Mouse (Mus musculus) stomach, embryonic 15.5 days (tissue): Measurements from ENCODE around the gene Arpc4. TPM values are rescaled to one million over a fixed set of nuclear protein-coding genes. Genes with fewer than 3 reads are reported as not detected.
A peak's percentile ranks its signal among the peaks of the same experiment; 100 is the strongest.
"Not testable (repeated sequence)": the region's sequence is repeated elsewhere in the genome, so short reads cannot be mapped to it uniquely, and the experiment has no call there.

Experiments
- ATAC-seq: fragments of 200-750 bp; cut with Nextera tagmentation; 2 replicates; pipeline ENCODE4 v1.8.0; 2017; ENCODE audit warnings: low read depth, moderate number of reproducible peaks, moderate TSS enrichment; ENCODE audit not compliant: insufficient read depth, low FRiP score
- H3K27ac ChIP-seq: fragments of 300-500 bp; sonication (generic); 2 replicates; pipeline ENCODE4 v1.5.1; 2015; ENCODE audit warnings: mild to moderate bottlenecking, inconsistent platforms
- H3K27me3 ChIP-seq: fragments of 300-500 bp; sonication (generic); replicated peaks from 2 replicates; pipeline ENCODE4 v1.6.1; 2015; ENCODE audit warnings: inconsistent platforms
- H3K36me3 ChIP-seq: fragments of 300-500 bp; sonication (generic); 2 replicates; pipeline ENCODE4 v1.6.1; 2015; ENCODE audit warnings: inconsistent platforms
- H3K4me1 ChIP-seq: fragments of 300-500 bp; sonication (generic); 2 replicates; pipeline ENCODE4 v1.6.1; 2015; ENCODE audit warnings: inconsistent platforms
- H3K4me2 ChIP-seq: fragments of 300-500 bp; sonication (generic); 2 replicates; pipeline ENCODE4 v1.6.1; 2015; ENCODE audit warnings: mild to moderate bottlenecking, inconsistent platforms
- H3K4me3 ChIP-seq: fragments of 300-500 bp; sonication (generic); replicated peaks from 2 replicates; pipeline ENCODE4 v1.5.1; 2015; ENCODE audit warnings: inconsistent platforms
- H3K9ac ChIP-seq: fragments of 300-500 bp; sonication (generic); 2 replicates; pipeline ENCODE4 v1.6.1; 2015; ENCODE audit warnings: inconsistent platforms
- H3K9me3 ChIP-seq: fragments of 300-500 bp; sonication (generic); 2 replicates; pipeline ENCODE4 v1.6.1; 2016; ENCODE audit warnings: inconsistent platforms
- WGBS: fragments of 180-500 bp; shearing (Covaris S2); methylation state at CpG from one replicate; pipeline ENCODE4 v1.1.7; 2015; 5-methylcytosine and 5-hydroxymethylcytosine counted together
- polyA plus RNA-seq: library from polyadenylated mRNA; unstranded; fragments of >200 nt; fragmentation: Nextera tagmentation; extraction: Ambion mirVana; gene quantifications from 2 replicates; pipeline ENCODE4 v1.2.1, GENCODE M21; 2015

The Arpc4 gene
- 362 and 387 TPM in 2 replicates for polyA plus RNA-seq

- peaks cover 40% of the 10 kb centered on the region for H3K36me3 ChIP-seq
- peak; percentile 95 for ATAC-seq
Measured at GRCm38 (mm10) chr6:113377496-113378385, at the start of gene Arpc4, which contains the start of gene Tada3. TSS of gene Arpc4 (plus strand) at chr6:113378115. TSS of gene Tada3 (minus strand) at chr6:113377883.

GRCm38 (mm10) chr6:113329396-113329795 is 48.5 kb upstream of the Arpc4 start:
- Histone ChIP-seq H3K27ac (no peak overlapping the region), H3K9ac (no peak overlapping the region), H3K27me3 (no peaks in the 10 kb centered on the region), H3K36me3 (peaks cover 16% of the 10 kb centered on the region), H3K4me3 (no peak overlapping the region), H3K4me2 (no peak overlapping the region), H3K4me1 (peaks cover 3% of the 10 kb centered on the region; the same call in 1 of the 2 replicates), H3K9me3 (no peaks in the 10 kb centered on the region)
- no peak for ATAC-seq
- 81% methylated on average over 1 of the region's 1 CpGs for WGBS

More at GRCm38 (mm10) chr6:113377496-113378385, at the start of gene Arpc4, which contains the start of gene Tada3:
- H3K27me3 ChIP-seq = no peaks in the 10 kb centered on the region
- 0% methylated on average over 59 of the region's 61 CpGs for WGBS
- H3K4me1 ChIP-seq = peaks cover 15% of the 10 kb centered on the region
- H3K27ac ChIP-seq = peak within 1 kb of the TSS; percentile 98
- no peaks in the 10 kb centered on the region for H3K9me3 ChIP-seq
- H3K9ac ChIP-seq = peak within 1 kb of the TSS; percentile 98
- peak within 1 kb of the TSS; percentile 71 for H3K4me2 ChIP-seq
- H3K4me3 ChIP-seq = peak within 1 kb of the TSS; percentile 99

- Histone ChIP-seq H3K27me3 (no peaks in the 10 kb centered on the region), H3K4me1 (peaks cover 3% of the 10 kb centered on the region; the same call in 1 of the 2 replicates), H3K27ac (no peak overlapping the region; the same call in 1 of the 2 replicates), H3K9ac (no peak overlapping the region), H3K4me3 (no peak overlapping the region), H3K4me2 (no peak overlapping the region), H3K36me3 (peaks cover 26% of the 10 kb centered on the region), H3K9me3 (no peaks in the 10 kb centered on the region)
- no peak for ATAC-seq
- 38% methylated on average over 2 of the region's 2 CpGs for WGBS
Measured at GRCm38 (mm10) chr6:113330547-113330946, 47.4 kb upstream of the Arpc4 start.

GRCm38 (mm10) chr6:113331721-113332120 is 46.2 kb upstream of the Arpc4 start:
- Histone ChIP-seq H3K27me3 (no peaks in the 10 kb centered on the region), H3K4me1 (peaks cover 3% of the 10 kb centered on the region; the same call in 1 of the 2 replicates), H3K4me2 (no peak overlapping the region), H3K4me3 (no peak overlapping the region), H3K9me3 (no peaks in the 10 kb centered on the region), H3K9ac (no peak overlapping the region), H3K36me3 (peaks cover 35% of the 10 kb centered on the region), H3K27ac (no peak overlapping the region)
- no peak for ATAC-seq
- WGBS = 91% methylated on average over 11 of the region's 11 CpGs

GRCm38 (mm10) chr6:113332734-113333133 is 45.2 kb upstream of the Arpc4 start:
- H3K36me3 ChIP-seq = peaks cover 37% of the 10 kb centered on the region
- WGBS = 72% methylated on average over 6 of the region's 6 CpGs
- peak overlapping the region; percentile 67; the same call in 1 of the 2 replicates for H3K27ac ChIP-seq
- H3K4me1 ChIP-seq, ATAC-seq, H3K9me3 ChIP-seq, H3K9ac ChIP-seq, H3K27me3 ChIP-seq, H3K4me3 ChIP-seq, H3K4me2 ChIP-seq: not testable (repeated sequence)

- no peaks in the 10 kb centered on the region for H3K27me3 ChIP-seq
- H3K4me1 ChIP-seq = peaks cover under 1% of the 10 kb centered on the region; the same call in 1 of the 2 replicates
- peaks cover 43% of the 10 kb centered on the region for H3K36me3 ChIP-seq
- H3K4me3 ChIP-seq = no peak overlapping the region
- H3K27ac ChIP-seq = peak overlapping the region; percentile 67
- no peak overlapping the region for H3K4me2 ChIP-seq
- H3K9me3 ChIP-seq = no peaks in the 10 kb centered on the region
- no peak overlapping the region for H3K9ac ChIP-seq
- peak; percentile 66; the same call in 1 of the 2 replicates for ATAC-seq
- 56% methylated on average over 14 of the region's 14 CpGs for WGBS
Measured at GRCm38 (mm10) chr6:113333137-113333950, 44.6 kb upstream of the Arpc4 start.

- Histone ChIP-seq H3K9ac (no peak overlapping the region), H3K4me1 (no peaks in the 10 kb centered on the region; the same call in 1 of the 2 replicates), H3K9me3 (no peaks in the 10 kb centered on the region), H3K27me3 (no peaks in the 10 kb centered on the region), H3K27ac (0 out of 2 replicates have a peak overlapping the region, but pooled peaks have one; percentile 3), H3K4me2 (no peak overlapping the region), H3K36me3 (peaks cover 46% of the 10 kb centered on the region), H3K4me3 (no peak overlapping the region)
- ATAC-seq = no peak
- WGBS = 73% methylated on average over 6 of the region's 6 CpGs
Measured at GRCm38 (mm10) chr6:113334216-113334615, 43.7 kb upstream of the Arpc4 start.

GRCm38 (mm10) chr6:113336852-113337620 is 40.9 kb upstream of the Arpc4 start:
- Histone ChIP-seq H3K9me3 (no peaks in the 10 kb centered on the region), H3K27ac (no peak overlapping the region), H3K9ac (no peak overlapping the region), H3K36me3 (peaks cover 41% of the 10 kb centered on the region), H3K4me2 (no peak overlapping the region), H3K4me1 (peaks cover 3% of the 10 kb centered on the region; the same call in 1 of the 2 replicates), H3K27me3 (no peaks in the 10 kb centered on the region), H3K4me3 (no peak overlapping the region)
- WGBS = 59% methylated on average over 8 of the region's 8 CpGs
- ATAC-seq = no peak

GRCm38 (mm10) chr6:113341574-113341973 is 36.3 kb upstream of the Arpc4 start:
- Histone ChIP-seq H3K27ac (no peak overlapping the region), H3K9ac (no peak overlapping the region), H3K4me1 (peaks cover 21% of the 10 kb centered on the region), H3K9me3 (no peaks in the 10 kb centered on the region), H3K4me3 (no peak overlapping the region), H3K36me3 (peaks cover 14% of the 10 kb centered on the region), H3K4me2 (no peak overlapping the region), H3K27me3 (no peaks in the 10 kb centered on the region)
- no peak for ATAC-seq
- WGBS = 70% methylated on average over 6 of the region's 6 CpGs

GRCm38 (mm10) chr6:113342297-113342696 is 35.6 kb upstream of the Arpc4 start:
- peak overlapping the region; percentile 69; the same call in 1 of the 2 replicates for H3K4me3 ChIP-seq

More at GRCm38 (mm10) chr6:113342297-113342696, 35.6 kb upstream of the Arpc4 start:
- peaks cover 14% of the 10 kb centered on the region for H3K36me3 ChIP-seq
- WGBS = 35% methylated on average over 4 of the region's 7 CpGs
- 0 out of 2 replicates have a peak overlapping the region, but pooled peaks have one; percentile 26 for H3K27ac ChIP-seq
- H3K9me3 ChIP-seq = no peaks in the 10 kb centered on the region
- H3K4me2 ChIP-seq = peak overlapping the region; percentile 84
- H3K4me1 ChIP-seq = peaks cover 21% of the 10 kb centered on the region
- no peak for ATAC-seq
- H3K9ac ChIP-seq = no peak overlapping the region
- no peaks in the 10 kb centered on the region for H3K27me3 ChIP-seq
